Mouse (Mus musculus): ENCODE results near the gene Furin. TPM values are rescaled to one million over a fixed set of nuclear protein-coding genes. Genes with fewer than 3 reads are reported as not detected.

Gene Furin
- total RNA-seq, 4 experiments from 2014 or later = 153 to 192 (median 166) TPM

DNA sequence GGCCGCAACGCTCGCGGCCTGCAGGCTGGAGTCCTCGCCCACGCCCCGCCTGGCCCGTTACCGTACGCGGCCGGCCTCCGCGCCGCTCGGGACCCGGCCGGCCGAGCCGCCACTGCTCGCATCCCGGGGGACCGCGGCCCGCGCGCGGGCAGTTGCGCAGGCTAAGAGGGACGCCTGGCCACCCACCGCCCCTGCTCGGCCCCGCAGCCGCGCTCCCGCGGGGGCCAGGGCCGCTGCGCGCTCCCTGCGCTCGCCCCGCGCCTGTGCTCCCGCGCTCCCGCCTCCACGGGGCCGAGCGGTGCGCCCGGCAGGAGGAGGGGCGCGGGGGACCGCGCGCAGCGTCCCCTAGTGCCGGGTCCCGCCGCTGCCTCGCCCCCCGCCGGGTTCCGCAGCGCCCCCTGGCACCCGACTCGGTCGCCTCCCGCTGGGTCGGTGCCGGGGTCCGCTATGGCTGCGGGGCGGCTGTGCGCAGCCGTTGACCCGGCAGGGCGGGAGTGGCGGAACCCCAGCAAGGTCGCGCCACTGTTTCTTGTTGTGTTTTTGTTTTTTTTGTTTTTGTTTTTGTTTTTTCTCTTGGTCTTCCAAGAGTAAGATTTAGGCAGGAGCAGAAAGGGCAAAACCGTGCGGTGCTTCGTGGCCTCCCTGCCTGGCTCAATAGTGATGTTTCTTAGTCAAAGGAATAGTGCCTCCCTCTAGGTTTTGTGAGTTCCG lies 34.0 kb downstream of the Furin start, which contains the start of gene Man2a2:
TSS of gene Man2a2 (minus strand) at position 335 of the 711 bp plus-strand sequence.
- peak; percentile 51 for DNase-seq

DNA sequence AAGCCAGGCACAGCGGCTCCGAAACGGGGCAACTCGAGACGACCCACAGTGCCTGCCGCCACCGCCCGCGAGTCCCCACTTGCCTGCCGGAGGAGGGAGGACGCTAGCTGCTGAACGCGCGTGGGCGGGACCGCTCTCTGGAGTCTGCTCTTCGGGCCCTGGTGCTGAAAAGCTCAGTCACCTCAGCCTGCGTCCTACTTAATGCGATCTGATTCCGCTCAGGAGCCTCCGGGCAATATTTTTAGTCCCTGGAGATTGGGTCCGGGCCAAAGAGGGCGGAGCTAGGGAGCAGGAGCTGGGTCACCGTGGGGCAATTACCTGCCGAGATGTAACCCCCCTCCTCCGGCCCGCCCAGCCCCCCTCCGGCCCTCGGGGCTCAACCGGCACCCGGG lies 34.6 kb downstream of the Furin start:
- peak; percentile 77 for DNase-seq

DNA sequence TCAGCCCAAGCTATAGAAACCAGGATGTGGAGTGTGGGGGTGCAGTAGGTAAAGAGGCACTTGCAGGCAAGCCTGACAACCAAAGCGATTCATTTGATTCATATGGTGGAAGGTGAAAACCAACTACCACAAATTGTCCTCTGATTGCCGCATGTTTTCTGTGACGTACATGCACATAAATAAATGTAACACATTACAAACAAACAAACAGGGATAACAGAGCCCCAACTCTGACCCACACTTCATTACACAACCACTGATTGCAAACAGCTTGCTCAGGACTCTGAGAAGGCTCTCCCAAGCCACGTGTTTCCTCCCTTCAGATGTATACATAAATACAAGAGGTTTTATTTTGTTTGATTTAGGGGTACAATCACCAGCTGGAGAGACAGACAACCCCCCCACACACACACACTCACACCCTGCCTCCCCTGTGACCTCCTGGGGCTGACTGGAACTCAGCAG lies 35.2 kb downstream of the Furin start:
- no peak for DNase-seq

DNA sequence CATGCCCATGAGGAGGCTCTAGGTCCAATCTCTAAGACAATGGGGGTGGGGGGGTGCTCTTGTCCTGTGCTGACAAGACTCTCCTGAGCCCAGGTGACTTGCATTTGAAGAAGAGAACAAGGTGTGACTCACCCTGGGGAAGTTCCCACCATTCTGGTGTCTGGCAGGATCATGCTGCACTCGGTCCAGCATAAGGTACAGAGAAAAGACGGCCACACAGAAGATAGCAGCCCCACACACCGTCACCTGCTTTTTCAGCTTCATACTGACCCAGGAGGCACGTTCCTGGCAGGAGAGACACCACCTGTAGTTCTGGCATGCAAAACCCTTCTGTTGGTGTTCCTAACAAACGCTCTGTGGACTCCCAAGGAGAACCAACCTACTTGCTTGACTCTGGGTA lies 35.8 kb downstream of the Furin start:
- DNase-seq = no peak

DNA sequence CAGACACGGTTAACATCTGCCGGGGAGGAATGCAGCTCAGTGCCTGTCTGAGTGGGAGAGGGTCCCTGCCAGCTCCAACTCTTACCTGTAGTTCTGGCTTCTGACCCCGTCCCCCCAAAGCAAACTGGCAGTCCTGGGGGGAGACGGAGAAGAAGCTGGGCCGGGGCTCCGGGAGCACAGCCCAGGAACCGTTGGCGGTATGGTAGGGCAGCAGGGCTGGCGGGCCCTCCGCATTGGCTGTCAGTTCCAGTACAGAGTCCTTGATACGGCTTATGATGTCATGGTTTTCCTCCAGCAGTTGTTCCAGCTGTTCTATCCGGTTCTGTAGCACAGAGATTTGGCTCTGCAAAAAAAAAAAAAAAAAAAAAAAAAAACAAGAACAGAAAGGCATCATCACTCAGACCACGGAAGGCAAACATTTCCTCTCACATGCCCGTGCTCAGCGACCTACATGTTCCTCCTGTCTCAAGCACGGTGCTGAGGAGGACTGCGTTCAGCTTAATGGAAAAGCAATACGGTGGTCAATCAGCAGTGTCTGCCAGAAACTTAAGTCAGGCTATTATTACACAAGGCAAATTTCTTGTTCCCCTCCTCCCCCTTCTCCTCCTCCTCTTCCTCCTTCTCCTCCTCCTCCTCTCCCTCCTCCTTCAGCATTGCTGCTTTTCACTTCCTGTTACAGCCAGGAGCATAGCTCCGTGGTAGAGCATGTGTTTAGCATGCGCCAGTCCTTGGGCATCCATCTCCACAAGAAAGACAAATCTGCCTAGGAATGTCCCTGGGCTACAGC lies 36.4 kb downstream of the Furin start:
- no peak for DNase-seq

DNA sequence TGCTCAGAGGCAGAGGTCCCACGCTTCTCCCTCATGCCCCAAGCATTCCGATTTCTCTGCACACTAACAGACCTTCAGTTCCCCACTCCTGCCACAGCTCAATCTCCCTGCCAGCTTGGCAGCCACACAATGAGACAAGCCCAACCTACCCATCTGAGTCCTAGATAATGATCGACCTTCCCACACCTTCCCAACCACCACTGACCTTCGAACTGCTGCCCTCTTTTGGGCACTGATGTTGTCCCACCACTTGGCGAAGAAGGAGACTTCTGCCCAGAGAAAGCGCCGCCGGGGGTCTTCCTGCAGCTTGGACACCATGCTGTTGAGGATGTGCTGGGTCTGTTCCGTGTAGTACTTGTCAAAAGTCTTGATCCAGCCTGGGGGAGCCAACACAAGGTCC lies 37.2 kb downstream of the Furin start:
- DNase-seq = no peak

DNA sequence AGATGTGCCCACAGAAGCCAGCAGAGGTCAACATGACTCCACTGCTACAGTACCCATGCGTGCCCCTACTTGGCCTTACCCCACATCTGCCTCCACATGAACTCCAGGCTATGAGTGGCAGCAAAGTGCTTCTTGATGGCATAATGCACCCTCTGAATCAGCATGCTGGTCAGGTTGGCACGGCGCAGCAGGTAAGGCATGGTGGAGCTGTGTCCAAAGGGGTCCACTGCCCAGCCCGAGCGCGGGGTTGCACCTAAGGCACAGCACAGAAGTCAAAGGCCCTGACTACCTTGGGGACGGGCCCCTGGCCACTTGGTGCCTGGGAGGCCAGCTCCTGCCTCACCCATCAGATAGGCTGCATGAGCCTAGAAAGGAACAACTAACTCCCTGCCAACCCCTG lies 38.0 kb downstream of the Furin start:
- no peak for DNase-seq

DNA sequence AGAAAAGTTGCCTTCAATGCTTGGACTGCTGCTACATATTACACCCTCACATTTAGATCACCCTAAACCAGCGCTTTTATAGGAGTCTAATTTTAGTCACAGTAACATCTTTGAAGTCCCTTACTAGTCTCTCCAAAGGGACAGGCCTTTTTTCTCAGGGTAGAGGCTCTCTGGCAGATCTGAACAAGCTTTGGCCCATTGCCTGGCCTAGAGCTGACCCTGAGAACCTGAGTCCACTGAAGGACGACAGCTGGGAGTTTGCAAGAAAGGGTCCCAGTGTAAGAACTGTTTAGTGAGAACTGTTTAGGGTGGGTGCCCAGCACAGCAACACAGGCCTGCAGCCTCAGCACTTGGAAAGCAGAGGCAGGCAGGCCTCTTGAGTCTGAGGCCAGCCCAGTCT lies 39.5 kb downstream of the Furin start:
- peak; percentile 76 for DNase-seq

DNA sequence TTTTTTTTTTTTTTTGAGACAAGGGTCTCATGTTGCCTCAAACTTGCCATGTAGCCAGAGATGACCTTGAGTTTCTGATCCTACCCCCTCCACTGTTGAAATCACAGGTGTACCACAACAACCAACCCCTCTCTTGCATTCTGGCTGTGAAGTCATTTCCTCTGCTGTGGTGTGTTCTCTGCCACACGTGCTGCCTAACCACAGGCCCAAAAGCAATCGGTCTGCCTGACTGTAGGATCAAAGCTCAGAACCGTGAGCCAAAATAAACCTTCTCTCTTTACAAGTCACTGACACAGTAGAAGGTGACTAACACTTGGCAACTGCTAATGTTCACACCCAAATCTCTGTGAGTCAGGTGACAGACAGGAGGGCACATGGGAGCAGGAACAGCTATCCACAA lies 44.8 kb downstream of the Furin start:
- no peak for DNase-seq

DNA sequence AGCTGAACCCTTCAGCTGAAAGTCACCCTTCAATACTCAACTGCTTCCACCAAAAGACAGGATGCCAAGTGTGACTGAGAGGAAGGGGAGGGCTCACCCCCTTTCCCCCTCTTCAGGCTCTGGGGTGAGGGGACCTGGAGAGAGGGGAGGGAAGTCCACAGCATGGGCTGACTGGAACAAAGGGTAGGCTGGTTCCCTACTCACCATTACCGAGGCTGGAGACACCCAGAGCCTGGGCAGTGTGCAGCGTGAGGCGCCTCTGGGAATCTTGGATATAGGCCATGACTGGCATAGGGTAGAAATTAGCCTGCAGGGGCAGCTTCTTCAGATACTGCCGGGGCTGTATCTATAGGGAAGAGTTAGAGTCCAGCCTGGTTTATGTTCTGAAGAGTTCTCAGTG lies 47.2 kb downstream of the Furin start:
- DNase-seq = no peak

DNA sequence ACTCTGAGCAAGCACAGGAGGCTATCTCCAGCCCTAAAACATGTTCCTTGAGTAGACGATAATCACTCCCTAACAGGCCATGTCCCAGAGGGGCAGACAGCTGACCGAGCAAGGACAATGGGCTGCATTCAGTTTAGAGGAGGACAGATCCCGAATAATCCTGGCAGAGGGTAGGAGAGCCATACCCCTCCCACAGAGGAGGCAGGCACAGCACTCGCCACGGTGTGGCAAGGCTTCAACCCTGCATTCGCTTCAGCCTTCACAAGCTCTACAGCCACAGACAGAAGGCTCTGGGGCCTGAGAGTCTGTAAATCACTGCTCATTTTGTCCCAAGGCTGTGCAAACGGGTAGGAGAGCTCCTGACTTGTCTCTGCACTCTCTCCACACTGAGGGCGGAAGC lies 48.1 kb downstream of the Furin start:
- no peak for DNase-seq

DNA sequence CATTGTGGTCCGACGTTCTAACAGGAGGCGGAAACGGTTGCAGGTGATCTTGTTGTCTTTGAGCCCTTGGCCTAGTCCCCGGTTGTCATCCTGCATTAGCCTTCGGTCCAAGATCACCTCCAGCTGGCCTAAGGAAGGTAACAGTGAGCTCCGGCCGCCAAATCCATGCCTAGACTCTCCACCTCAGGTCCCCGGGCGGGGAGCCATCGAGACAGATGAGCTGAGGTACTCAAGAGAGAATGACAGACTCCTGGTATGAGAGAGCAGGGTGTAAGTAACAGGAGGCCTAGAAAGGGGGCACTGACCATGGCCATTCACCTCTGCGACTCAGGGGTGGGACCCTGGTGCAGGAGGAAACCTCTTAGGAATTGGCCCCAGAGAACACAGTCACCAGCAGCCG lies 48.9 kb downstream of the Furin start:
- no peak for DNase-seq

DNA sequence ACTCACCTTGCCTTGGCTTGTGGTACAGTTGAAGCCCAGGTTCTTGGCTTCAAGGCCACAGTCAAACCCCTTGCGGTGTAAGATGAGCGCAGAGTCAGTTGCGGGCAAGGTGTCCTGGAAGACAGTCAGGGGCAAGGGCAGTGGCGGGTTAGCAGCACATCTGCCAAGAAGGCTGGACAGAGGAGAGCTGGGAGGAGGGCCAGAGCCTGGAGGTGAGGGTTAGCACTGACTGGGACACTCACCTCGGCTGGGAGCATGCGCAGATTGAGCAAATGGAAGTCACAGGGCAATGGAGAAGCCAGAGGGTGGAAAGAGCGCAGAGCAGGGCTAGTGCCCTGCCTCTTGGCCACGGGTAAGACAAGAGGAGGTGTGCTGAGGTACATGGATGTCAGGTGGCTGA lies 52.3 kb downstream of the Furin start:
- no peak for DNase-seq

DNA sequence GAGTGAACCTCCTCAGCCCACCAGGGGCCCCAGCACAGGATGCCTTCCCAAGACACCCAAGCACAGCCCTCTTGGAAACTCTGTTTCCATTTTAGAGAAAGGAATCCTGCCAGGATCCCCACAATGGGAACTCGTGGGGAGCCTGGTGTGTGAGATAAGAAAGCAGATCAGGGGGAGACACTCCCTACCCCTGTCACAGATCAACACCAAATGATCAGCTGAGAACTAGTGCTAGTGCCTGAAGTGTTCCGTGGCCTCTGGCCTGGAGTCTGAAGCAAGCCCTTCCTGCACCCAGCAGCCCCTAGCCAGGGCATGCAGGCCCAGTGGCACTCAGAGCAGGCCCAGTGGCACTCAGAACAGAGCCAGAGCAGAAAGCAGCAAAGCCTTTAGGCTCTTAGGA lies 54.4 kb downstream of the Furin start:
- no peak for DNase-seq

DNA sequence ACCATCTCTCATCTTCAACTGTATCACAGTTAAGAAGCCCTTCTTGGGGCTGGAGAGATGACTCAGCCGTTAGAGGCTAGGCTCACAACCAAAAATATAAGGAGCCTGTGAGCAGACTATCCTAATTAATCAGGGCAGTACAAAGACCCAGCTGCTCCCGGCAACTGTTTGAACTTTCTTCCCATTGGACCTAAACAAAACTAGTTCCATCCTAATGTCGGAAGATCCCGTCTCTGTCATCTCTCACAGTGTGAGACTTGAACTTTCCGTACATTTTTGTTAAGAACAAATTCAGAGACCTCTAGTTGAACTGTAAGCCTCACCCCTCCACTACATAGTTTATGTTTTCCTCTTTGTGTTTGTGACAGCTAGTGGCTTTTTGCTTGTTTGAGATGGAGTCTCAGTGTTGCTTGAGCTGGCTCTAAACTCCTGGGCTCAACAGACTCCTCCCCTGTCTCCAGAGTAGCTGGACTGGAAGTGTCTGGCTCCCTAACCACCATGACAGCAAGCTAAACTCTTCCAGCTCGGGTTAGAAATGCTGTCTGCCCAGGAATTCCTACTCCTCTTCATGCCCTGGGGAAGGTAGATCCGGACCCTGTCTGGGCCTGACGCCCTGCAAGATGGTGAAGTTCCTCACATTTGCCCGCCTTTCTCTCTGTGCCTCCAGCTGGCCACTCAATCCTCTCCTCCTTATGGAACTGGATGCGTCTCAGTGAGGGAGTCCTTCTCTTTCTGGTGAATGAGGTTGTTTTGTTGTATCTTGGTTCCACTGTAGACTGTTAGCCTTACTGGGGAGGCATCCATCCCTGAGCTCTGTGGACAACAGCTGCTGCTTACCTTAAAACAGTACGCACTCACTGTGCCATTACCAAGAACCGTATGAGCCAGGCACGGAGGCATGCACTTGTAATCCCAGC lies 57.3 kb downstream of the Furin start:
- no peak for DNase-seq

DNA sequence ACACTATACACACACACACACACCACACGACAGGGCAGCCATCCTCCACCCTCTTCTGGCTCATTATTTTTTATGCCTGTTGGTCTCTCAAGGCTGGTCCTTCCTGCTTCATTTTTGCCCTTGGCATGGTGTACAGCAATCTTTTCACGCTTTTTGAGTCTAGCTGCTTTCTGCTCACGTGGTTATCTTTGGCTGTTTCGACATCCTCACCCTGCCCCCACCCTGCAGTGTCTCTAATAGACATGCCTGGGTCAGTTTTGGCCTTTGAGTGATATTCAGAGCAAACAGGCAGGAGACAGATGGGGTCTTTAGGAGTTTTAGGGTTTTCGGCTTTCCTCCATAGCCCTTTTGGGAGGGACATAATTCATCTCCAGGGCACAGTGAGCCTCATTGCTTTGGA lies 58.4 kb downstream of the Furin start:
- DNase-seq = no peak

DNA sequence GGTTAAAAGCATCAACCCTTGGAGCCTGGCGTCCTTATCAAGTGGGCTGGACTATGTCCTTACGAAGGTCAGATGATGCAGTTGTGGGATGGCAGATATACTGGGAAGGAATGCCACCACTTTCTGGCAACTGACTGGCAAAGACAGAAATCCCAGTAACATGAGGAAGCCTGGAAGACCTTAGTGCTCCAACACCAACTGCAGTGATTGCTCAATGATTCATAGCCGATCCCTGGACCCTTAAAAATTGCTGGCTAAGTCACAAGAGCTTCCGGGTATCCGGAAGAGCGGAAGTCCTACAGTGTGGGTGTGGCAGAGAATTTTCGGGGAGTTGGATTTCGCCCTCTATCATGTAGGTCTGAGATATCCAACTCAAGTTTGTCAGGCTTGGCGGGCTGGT lies 59.1 kb downstream of the Furin start:
- DNase-seq = no peak

DNA sequence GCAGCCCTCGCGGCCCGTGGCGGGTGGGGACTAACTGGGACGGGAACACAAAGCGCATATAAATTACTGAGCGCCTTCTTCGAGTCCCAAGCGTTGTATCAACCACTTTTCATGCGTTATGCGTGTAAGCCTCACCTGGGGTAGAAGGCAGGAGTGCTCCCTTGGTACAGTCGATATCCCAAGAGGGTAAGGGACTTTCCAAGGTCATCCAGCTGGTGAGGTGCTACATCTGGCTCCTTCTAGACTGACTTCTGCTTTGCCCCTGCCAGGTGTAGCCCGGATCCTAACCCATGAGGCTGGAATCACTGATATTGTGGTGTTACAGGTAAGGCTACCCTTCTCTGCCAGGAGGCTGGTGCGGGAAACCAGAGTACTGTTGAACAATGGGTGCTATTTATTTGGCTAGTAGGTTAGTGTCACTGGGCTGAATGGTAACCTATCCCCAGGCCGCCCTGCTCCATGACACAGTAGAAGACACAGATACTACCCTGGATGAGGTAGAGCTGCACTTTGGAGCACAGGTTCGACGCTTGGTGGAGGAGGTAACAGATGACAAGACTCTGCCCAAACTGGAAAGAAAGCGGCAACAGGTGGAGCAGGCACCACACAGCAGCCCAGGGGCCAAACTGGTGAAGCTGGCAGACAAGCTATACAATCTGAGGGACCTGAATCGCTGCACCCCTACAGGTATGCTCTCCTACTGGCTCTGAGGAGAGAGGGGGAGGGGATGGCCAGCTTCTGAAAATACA lies 61.8 kb downstream of the Furin start:
- no peak for DNase-seq

DNA sequence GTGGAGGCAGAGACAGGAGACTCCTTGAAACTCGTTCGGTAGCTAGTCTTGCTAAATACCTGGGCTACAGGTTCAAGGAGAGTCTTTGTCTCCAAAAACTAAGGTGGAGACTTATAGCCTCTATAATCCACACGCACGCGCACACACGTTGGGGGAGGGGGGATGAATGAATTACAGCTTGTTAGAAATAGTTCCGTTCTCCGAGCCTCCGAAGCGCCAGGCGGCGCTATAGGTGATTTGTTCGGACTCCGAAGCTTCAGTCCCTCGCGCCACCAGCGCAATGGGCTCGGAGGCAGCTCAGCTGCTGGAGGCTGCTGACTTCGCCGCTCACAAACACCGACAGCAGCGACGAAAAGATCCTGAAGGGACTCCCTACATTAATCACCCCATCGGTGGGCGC lies 62.4 kb downstream of the Furin start, which contains the start of gene Hddc3:
TSS of gene Hddc3 (plus strand) at position 247 of the 400 bp plus-strand sequence.
- DNase-seq = peak; percentile 86

DNA sequence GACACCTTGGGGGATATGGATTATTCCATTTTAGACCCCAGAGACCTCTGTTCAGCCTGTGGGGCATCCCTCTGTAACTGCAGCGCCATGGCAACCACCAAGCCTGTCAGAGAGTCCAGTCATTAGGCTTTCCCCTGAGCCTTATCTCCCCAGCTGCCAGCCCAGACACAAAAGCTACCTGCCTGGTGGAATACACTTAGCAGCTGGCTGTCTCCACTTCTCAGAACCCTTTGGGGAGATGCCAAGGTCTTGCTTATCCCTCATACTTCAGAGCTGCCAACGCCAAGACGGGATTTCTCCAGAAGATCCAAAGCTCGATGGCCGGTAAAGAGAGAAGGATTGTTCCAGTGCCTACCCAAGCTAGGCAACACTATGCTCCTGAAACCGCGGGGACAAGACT lies 63.4 kb downstream of the Furin start:
- DNase-seq = no peak

DNA sequence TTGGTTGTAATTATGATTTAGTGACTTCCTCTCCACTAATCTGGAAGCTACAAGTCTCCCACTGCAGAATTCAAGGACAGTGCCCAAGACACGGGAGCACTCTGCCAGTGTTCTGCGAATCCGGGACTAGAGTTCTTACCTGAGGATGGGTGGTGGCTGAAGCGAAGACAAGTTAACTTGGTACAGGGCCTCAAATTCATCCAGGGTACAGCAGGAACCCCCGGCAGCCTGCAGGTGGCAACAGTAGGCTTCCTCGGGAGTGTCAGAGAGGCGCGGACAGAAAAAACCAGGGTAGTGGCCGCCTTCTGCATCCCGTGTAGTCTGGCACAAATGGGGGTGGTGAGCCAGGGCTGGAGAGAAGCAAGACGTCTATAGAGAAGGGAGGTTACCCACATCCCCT lies 64.4 kb downstream of the Furin start, which contains the start of gene Unc45a:
TSS of gene Unc45a (minus strand) at position 213 of the 400 bp plus-strand sequence.
- no peak for DNase-seq

Measured in adrenal gland, adult 8-10 months (tissue).